In genomic region chr14:21178356-21178755, GRCm38 (mm10) we compare ENCODE assay signal across 15 mouse cellular contexts.
"Had no signal": no experiment of that assay in that cellular context is flagged by ENCODE, and none has a peak within 500 bp of the region (broad histone marks: within the 10 kb centered on the region; RNA-seq: fewer than 3 reads in every experiment).

No protein-coding gene starts in this region.

- H3K36me3 ChIP-seq: liver, embryonic 13.5 days had no signal

- H3K27ac ChIP-seq: kidney, postnatal 0 days; layer of hippocampus, adult 2 months; left cerebral cortex, adult 2 months; liver, embryonic 13.5 days; stomach, postnatal 0 days had no signal

- H3K9me3 ChIP-seq: liver, embryonic 13.5 days had no signal

- DNase-seq: kidney, postnatal 25 days; layer of hippocampus, adult 9-11 months; liver, embryonic 13.5 days; lung, adult 2 months; lung, postnatal 14 days; lung, postnatal 4 days; midbrain, embryonic 14.5 days; thymus, adult 2 months; thymus, postnatal 14 days; thymus, postnatal 4 days had no signal

- H3K4me3 ChIP-seq: layer of hippocampus, adult 2 months; left cerebral cortex, adult 2 months; liver, embryonic 13.5 days had no signal

- H3K4me2 ChIP-seq: liver, embryonic 13.5 days; midbrain, embryonic 11.5 days had no signal

- H3K9ac ChIP-seq: liver, embryonic 13.5 days had no signal

- H3K27me3 ChIP-seq: liver, embryonic 13.5 days had no signal
